ENCODE assay signal across 9 mouse cellular contexts in the genomic region with DNA sequence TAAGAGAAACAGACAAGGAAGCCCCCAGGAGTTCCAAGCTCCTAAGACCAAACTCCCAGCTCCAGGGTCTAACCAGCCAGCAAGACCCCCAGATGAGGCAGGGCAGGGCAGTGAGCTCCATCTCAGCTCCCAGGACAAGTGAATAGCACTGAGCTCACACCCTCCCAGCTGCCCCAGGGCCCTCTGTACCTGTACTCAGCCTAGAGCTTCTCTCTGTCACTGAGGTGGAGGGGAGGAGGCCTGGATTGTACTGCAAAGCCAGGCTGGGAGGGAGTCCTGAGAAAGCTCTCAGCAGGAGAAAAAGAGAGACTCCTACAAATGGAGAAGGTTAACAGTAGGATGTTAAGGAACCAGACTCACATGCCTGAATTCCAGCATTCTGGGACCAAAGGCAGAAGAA. TPM values are rescaled to one million over a fixed set of nuclear protein-coding genes. Genes with fewer than 3 reads are reported as not detected.
DNase-seq lines count a peak whose midpoint lies in the region; ATAC-seq and TF ChIP-seq lines count a peak whose summit lies in the region.
"Had no signal": no experiment of that assay in that cellular context is flagged by ENCODE, and none has a peak within 500 bp of the region (broad histone marks: within the 10 kb centered on the region; RNA-seq: fewer than 3 reads in every experiment).

No protein-coding gene starts in this region.

- no peaks in the 10 kb centered on the region for H3K36me3 ChIP-seq in kidney, adult 2 months (ENCODE audit: control insufficient read depth, insufficient read depth, low read length)
- H3K36me3 ChIP-seq in hindbrain, embryonic 12.5 days: no peaks in the 10 kb centered on the region

- H3K4me3 ChIP-seq in kidney, adult 2 months (ENCODE audit: insufficient read depth, low read depth, low read length): no peak overlapping the region
- no peak overlapping the region for H3K4me3 ChIP-seq in hindbrain, embryonic 12.5 days

- no peaks in the 10 kb centered on the region for H3K9me3 ChIP-seq in hindbrain, embryonic 12.5 days (replicated peaks)

- no peak for DNase-seq in kidney, adult 2 months
- no peak for DNase-seq in kidney, adult 9 months
- peak; percentile 66 for DNase-seq in ZHBTc4 (ENCODE audit: low read depth, low spot score)
- no peak for DNase-seq in c-Kit-positive CD71-positive TER-119-positive erythroid progenitor cells, embryonic 14.5 days (ENCODE audit: low spot score)
- DNase-seq in urinary bladder, postnatal 10 days (ENCODE audit: low spot score): no peak
- DNase-seq in left cerebral cortex, postnatal 36 days (ENCODE audit: low spot score in 2 of 2): no peak
- DNase-seq: cerebellum, adult 9-11 months had no signal

- 0 out of 2 replicates have a peak, but pooled peaks cover 8% of the 10 kb centered on the region for H3K4me1 ChIP-seq in kidney, adult 2 months (ENCODE audit: control insufficient read depth, insufficient read depth, low read length)
- 0 out of 2 replicates have a peak, but pooled peaks cover 3% of the 10 kb centered on the region for H3K4me1 ChIP-seq in hindbrain, embryonic 12.5 days

- intact Hi-C loops in left cerebral cortex, postnatal 36 days (cut with DNase I): no loop called here

- no peak overlapping the region for H3K9ac ChIP-seq in hindbrain, embryonic 12.5 days

- no peak for ATAC-seq in hindbrain, embryonic 12.5 days (ENCODE audit: low FRiP score)
- ATAC-seq in megakaryocyte, adult 5-6 weeks (ENCODE audit: poor library complexity, severe bottlenecking): 0 out of 2 replicates have a peak, but pooled peaks have one; percentile 1

- H3K27me3 ChIP-seq in kidney, adult 2 months (replicated peaks; ENCODE audit: control insufficient read depth, insufficient read depth, low read length): no peaks in the 10 kb centered on the region
- no peaks in the 10 kb centered on the region for H3K27me3 ChIP-seq in hindbrain, embryonic 12.5 days

- TF ChIP-seq CTCF in kidney, adult 2 months (conservative IDR thresholded peaks at IDR 0.05; ENCODE audit: insufficient read depth, insufficient read length, low read depth, low read length): no peak

- TF ChIP-seq POLR2A in kidney, adult 2 months (IDR thresholded peaks at IDR 0.05; ENCODE audit: low read depth, low read length): no peak

- no peak overlapping the region for H3K4me2 ChIP-seq in hindbrain, embryonic 12.5 days (replicated peaks)

- H3K27ac ChIP-seq in kidney, adult 2 months (ENCODE audit: insufficient read depth, low read depth, low read length): peak overlapping the region; percentile 31
- H3K27ac ChIP-seq in hindbrain, embryonic 12.5 days: 0 out of 2 replicates have a peak overlapping the region, but pooled peaks have one; percentile 30

RNA-seq across cellular contexts. Expression of a gene that starts 6.0 kb away (rescaled TPM):
- 0.09 and 0.14 TPM in 2 replicates for polyA plus RNA-seq in kidney, adult 2 months (2012; rRNA removed)
- polyA plus RNA-seq in hindbrain, embryonic 12.5 days (2016; fragmentation: Nextera tagmentation; extraction: Ambion mirVana): not detected in 2 replicates
- total RNA-seq in megakaryocyte, adult 5-6 weeks (2015): 1.1 and 1.8 TPM in 2 replicates
- 1.3 and 3.5 TPM in 2 replicates for total RNA-seq in megakaryocyte, adult 5-6 weeks (2017)
- under 1 TPM; 0.30 to 0.72 TPM for total RNA-seq in left cerebral cortex, postnatal 36 days (2021)

RNA-seq across cellular contexts. Expression of a gene that starts 11.5 kb away (rescaled TPM):
- 75.8 and 91.5 TPM in 2 replicates for polyA plus RNA-seq in kidney, adult 2 months (2012; rRNA removed)
- polyA plus RNA-seq in hindbrain, embryonic 12.5 days (2016; fragmentation: Nextera tagmentation; extraction: Ambion mirVana): 286 and 293 TPM in 2 replicates
- total RNA-seq in megakaryocyte, adult 5-6 weeks (2015): 354 and 364 TPM in 2 replicates
- 189 and 193 TPM in 2 replicates for total RNA-seq in megakaryocyte, adult 5-6 weeks (2017)
- 100 to 1,000 TPM; 154 to 200 TPM for total RNA-seq in left cerebral cortex, postnatal 36 days (2021)

RNA-seq across cellular contexts. Expression of a gene that starts 45.9 kb away (rescaled TPM):
- 0.90 and 11.8 TPM in 2 replicates for polyA plus RNA-seq in kidney, adult 2 months (2012; rRNA removed)
- 2.5 and 3.0 TPM in 2 replicates for polyA plus RNA-seq in hindbrain, embryonic 12.5 days (2016; fragmentation: Nextera tagmentation; extraction: Ambion mirVana)
- 0.85 and 1.1 TPM in 2 replicates for total RNA-seq in megakaryocyte, adult 5-6 weeks (2015)
- 3.4 and 6.4 TPM in 2 replicates for total RNA-seq in megakaryocyte, adult 5-6 weeks (2017)
- total RNA-seq in left cerebral cortex, postnatal 36 days (2021): 1 to 10 TPM; 1.3 to 1.6 TPM

RNA-seq across cellular contexts. Expression of a gene that starts 60.0 kb away (rescaled TPM):
- 6.4 and 13.1 TPM in 2 replicates for polyA plus RNA-seq in kidney, adult 2 months (2012; rRNA removed)
- 6.5 and 6.7 TPM in 2 replicates for polyA plus RNA-seq in hindbrain, embryonic 12.5 days (2016; fragmentation: Nextera tagmentation; extraction: Ambion mirVana)
- total RNA-seq in megakaryocyte, adult 5-6 weeks (2015): 44.4 and 45.1 TPM in 2 replicates
- total RNA-seq in megakaryocyte, adult 5-6 weeks (2017): 51.2 and 59.3 TPM in 2 replicates
- total RNA-seq in left cerebral cortex, postnatal 36 days (2021): 1 to 10 TPM; 2.6 to 2.7 TPM
